Mouse (Mus musculus) cerebellum, adult 2 months (tissue): ENCODE data around the gene Ip6k2.

Experiments
- CTCF ChIP-seq: fragments of 200-500 bp; IDR thresholded peaks from 2 replicates; pipeline ENCODE4 v1.5.1; 2011; ENCODE audit warnings: low read depth, mild to moderate bottlenecking, control low read depth, low read length, moderate library complexity, borderline replicate concordance; ENCODE audit not compliant: insufficient read depth
- POLR2A ChIP-seq: fragments of 200-500 bp; IDR thresholded peaks from 2 replicates; pipeline ENCODE4 v1.6.1; 2011; ENCODE audit warnings: low read length, control low read depth, borderline replicate concordance; ENCODE audit not compliant: insufficient read depth

GRCm38 (mm10) chr9:108825820-108826699, 42.5 kb downstream of the Ip6k2 start, which contains the start of gene Celsr3:
- TF ChIP-seq POLR2A (peak; percentile 75), CTCF (no peak)
